Mouse (Mus musculus): ENCODE measurements at regions not wholly inside any gene's neighbourhood (a gene's known extent, or its start where the extent isn't known, plus 50 kb on each side); places are given as distances from the start of the nearest gene placed in this dataset.

GRCm38 (mm10) chr2:106465831-106466230 is 227.2 kb upstream of the Mpped2 start:
- TF ChIP-seq POLR2A (IDR thresholded peaks at IDR 0.05; ENCODE audit: low read depth, low read length): no peak
- no peak for TF ChIP-seq CTCF (IDR thresholded peaks at IDR 0.05; ENCODE audit: extremely low read depth, insufficient read length, insufficient replicate concordance, low read depth, low read length)
- H3K27ac ChIP-seq (ENCODE audit: insufficient read depth, low read depth, low read length): no peak overlapping the region
- no peak overlapping the region for H3K4me3 ChIP-seq (ENCODE audit: low read depth, low read length)
- WGBS: 85% methylated on average over 3 of the region's 3 CpGs
- no peaks in the 10 kb centered on the region for H3K27me3 ChIP-seq (ENCODE audit: control insufficient read depth, insufficient read depth, low read length)
- H3K4me1 ChIP-seq (ENCODE audit: control insufficient read depth, insufficient read depth, insufficient read length, low read length): no peaks in the 10 kb centered on the region
- no peaks in the 10 kb centered on the region for H3K36me3 ChIP-seq (ENCODE audit: control insufficient read depth, insufficient read depth, low read length)

DNA sequence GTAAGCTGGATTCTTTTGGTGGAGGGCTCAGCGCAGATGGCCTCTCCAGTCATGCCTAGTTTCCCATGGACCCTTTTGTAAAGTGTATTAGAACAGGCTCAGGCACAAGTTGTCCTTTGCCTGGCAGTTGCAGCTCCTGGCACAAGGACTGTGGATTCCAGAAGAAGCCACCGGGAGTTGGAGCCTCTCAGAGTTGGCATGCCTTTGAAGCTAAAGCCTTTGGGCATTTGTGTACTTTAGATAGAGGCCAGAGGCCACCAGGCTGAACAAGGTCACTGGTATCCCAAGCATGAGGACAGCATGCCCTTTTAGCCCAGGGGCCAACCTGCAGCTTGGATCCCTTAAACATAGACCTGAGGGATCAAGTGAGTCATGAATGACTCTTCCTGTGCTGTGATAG is 223.9 kb upstream of the Mpped2 start:
- Histone ChIP-seq H3K4me1 (ENCODE audit: control insufficient read depth, insufficient read depth, insufficient read length, low read length) (no peaks in the 10 kb centered on the region), H3K36me3 (ENCODE audit: control insufficient read depth, insufficient read depth, low read length) (no peaks in the 10 kb centered on the region)
- WGBS: 56% methylated on average over 2 of the region's 2 CpGs

DNA sequence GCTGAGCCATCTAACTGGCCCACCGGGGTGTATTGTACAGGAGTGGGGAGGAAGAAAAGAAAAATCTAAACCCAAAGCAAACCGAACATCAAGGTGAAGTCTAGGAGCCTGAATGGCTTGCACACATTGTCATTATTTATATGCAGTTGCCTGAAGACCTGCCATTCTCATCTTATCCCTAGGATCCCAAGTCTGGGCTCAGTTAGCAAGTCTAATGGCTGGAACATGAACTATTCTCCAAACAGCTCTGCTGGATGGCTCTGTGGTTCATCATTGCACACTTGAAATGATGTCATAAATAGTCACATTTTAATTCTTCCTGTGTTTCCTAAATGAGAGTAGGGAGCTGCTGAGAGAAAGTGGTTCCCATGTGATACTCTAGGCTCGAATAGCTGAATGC is 219.6 kb upstream of the Mpped2 start:
- Histone ChIP-seq H3K36me3 (ENCODE audit: control insufficient read depth, insufficient read depth, low read length) (no peaks in the 10 kb centered on the region), H3K4me1 (ENCODE audit: control insufficient read depth, insufficient read depth, insufficient read length, low read length) (no peaks in the 10 kb centered on the region), H3K27ac (ENCODE audit: insufficient read depth, low read depth, low read length) (no peak overlapping the region), H3K4me3 (ENCODE audit: low read depth, low read length) (no peak overlapping the region), H3K27me3 (ENCODE audit: control insufficient read depth, insufficient read depth, low read length) (no peaks in the 10 kb centered on the region)
- 70% methylated on average over 3 of the region's 3 CpGs for WGBS
- TF ChIP-seq POLR2A (IDR thresholded peaks at IDR 0.05; ENCODE audit: low read depth, low read length) (no peak), CTCF (IDR thresholded peaks at IDR 0.05; ENCODE audit: extremely low read depth, insufficient read length, insufficient replicate concordance, low read depth, low read length) (no peak)

More for the DNA sequence above, 223.9 kb upstream of the Mpped2 start:
- H3K27me3 ChIP-seq (ENCODE audit: control insufficient read depth, insufficient read depth, low read length): no peaks in the 10 kb centered on the region
- no peak for TF ChIP-seq CTCF (IDR thresholded peaks at IDR 0.05; ENCODE audit: extremely low read depth, insufficient read length, insufficient replicate concordance, low read depth, low read length)
- TF ChIP-seq POLR2A (IDR thresholded peaks at IDR 0.05; ENCODE audit: low read depth, low read length): no peak
- H3K4me3 ChIP-seq (ENCODE audit: low read depth, low read length): no peak overlapping the region
- no peak overlapping the region for H3K27ac ChIP-seq (ENCODE audit: insufficient read depth, low read depth, low read length)

DNA sequence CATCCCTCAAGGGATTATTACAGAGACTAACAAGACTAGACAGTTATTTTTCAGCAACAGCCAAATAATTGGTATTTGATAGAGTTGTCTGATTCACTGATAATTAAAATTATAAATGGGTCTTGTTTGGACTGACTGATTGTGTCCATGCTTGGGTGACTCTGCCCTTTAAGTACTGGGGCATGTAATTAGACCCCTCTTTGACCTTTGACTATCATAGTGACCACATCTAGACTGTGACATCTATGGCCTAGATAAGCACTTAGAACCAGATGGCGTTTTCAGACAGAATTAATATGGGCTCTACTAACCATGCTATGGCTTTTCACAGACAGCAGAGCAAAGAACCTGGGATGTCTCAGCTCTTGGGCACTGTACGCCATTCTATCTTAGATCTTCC is 215.1 kb upstream of the Mpped2 start:
- no peaks in the 10 kb centered on the region for H3K4me1 ChIP-seq (ENCODE audit: control insufficient read depth, insufficient read depth, insufficient read length, low read length)
- 68% methylated on average over 2 of the region's 2 CpGs for WGBS
- H3K27ac ChIP-seq (ENCODE audit: insufficient read depth, low read depth, low read length): no peak overlapping the region
- H3K27me3 ChIP-seq (ENCODE audit: control insufficient read depth, insufficient read depth, low read length): no peaks in the 10 kb centered on the region
- no peak overlapping the region for H3K4me3 ChIP-seq (ENCODE audit: low read depth, low read length)
- TF ChIP-seq POLR2A (IDR thresholded peaks at IDR 0.05; ENCODE audit: low read depth, low read length) (no peak), CTCF (IDR thresholded peaks at IDR 0.05; ENCODE audit: extremely low read depth, insufficient read length, insufficient replicate concordance, low read depth, low read length) (no peak)
- H3K36me3 ChIP-seq (ENCODE audit: control insufficient read depth, insufficient read depth, low read length): no peaks in the 10 kb centered on the region

- H3K4me1 ChIP-seq (ENCODE audit: control insufficient read depth, insufficient read depth, insufficient read length, low read length): no peaks in the 10 kb centered on the region
- H3K27ac ChIP-seq (ENCODE audit: insufficient read depth, low read depth, low read length): no peak overlapping the region
- 68% methylated on average over 5 of the region's 5 CpGs for WGBS
- TF ChIP-seq CTCF (IDR thresholded peaks at IDR 0.05; ENCODE audit: extremely low read depth, insufficient read length, insufficient replicate concordance, low read depth, low read length) (no peak), POLR2A (IDR thresholded peaks at IDR 0.05; ENCODE audit: low read depth, low read length) (no peak)
- H3K36me3 ChIP-seq (ENCODE audit: control insufficient read depth, insufficient read depth, low read length): no peaks in the 10 kb centered on the region
- no peaks in the 10 kb centered on the region for H3K27me3 ChIP-seq (ENCODE audit: control insufficient read depth, insufficient read depth, low read length)
- no peak overlapping the region for H3K4me3 ChIP-seq (ENCODE audit: low read depth, low read length)
Measured at GRCm38 (mm10) chr2:106487335-106488082, 205.6 kb upstream of the Mpped2 start.

- no peak for TF ChIP-seq POLR2A (IDR thresholded peaks at IDR 0.05; ENCODE audit: low read depth, low read length)
- TF ChIP-seq CTCF (IDR thresholded peaks at IDR 0.05; ENCODE audit: extremely low read depth, insufficient read length, insufficient replicate concordance, low read depth, low read length): no peak
- Histone ChIP-seq H3K27ac (ENCODE audit: insufficient read depth, low read depth, low read length) (no peak overlapping the region), H3K4me3 (ENCODE audit: low read depth, low read length) (no peak overlapping the region), H3K4me1 (ENCODE audit: control insufficient read depth, insufficient read depth, insufficient read length, low read length) (no peaks in the 10 kb centered on the region), H3K36me3 (ENCODE audit: control insufficient read depth, insufficient read depth, low read length) (no peaks in the 10 kb centered on the region), H3K27me3 (ENCODE audit: control insufficient read depth, insufficient read depth, low read length) (no peaks in the 10 kb centered on the region)
Measured at GRCm38 (mm10) chr2:106498735-106499134, 194.3 kb upstream of the Mpped2 start.

GRCm38 (mm10) chr2:106499227-106499928 is 193.7 kb upstream of the Mpped2 start:
- WGBS: 64% methylated on average over 3 of the region's 3 CpGs
- Histone ChIP-seq H3K4me1 (ENCODE audit: control insufficient read depth, insufficient read depth, insufficient read length, low read length) (no peaks in the 10 kb centered on the region), H3K36me3 (ENCODE audit: control insufficient read depth, insufficient read depth, low read length) (no peaks in the 10 kb centered on the region), H3K27me3 (ENCODE audit: control insufficient read depth, insufficient read depth, low read length) (no peaks in the 10 kb centered on the region), H3K4me3 (ENCODE audit: low read depth, low read length) (no peak overlapping the region), H3K27ac (ENCODE audit: insufficient read depth, low read depth, low read length) (no peak overlapping the region)
- TF ChIP-seq CTCF (IDR thresholded peaks at IDR 0.05; ENCODE audit: extremely low read depth, insufficient read length, insufficient replicate concordance, low read depth, low read length) (no peak), POLR2A (IDR thresholded peaks at IDR 0.05; ENCODE audit: low read depth, low read length) (no peak)
